Mouse (Mus musculus) stomach, embryonic 15.5 days (tissue): ENCODE data around the gene Carmil3. TPM values are rescaled to one million over a fixed set of nuclear protein-coding genes. Genes with fewer than 3 reads are reported as not detected.

Experiments used
- ATAC-seq: fragments of 200-750 bp; cut with Nextera tagmentation; 2 replicates; pipeline ENCODE4 v1.8.0; 2017; ENCODE audit warnings: low read depth, moderate number of reproducible peaks, moderate TSS enrichment; ENCODE audit not compliant: insufficient read depth, low FRiP score
- H3K27ac ChIP-seq: fragments of 300-500 bp; sonication (generic); 2 replicates; pipeline ENCODE4 v1.5.1; 2015; ENCODE audit warnings: mild to moderate bottlenecking, inconsistent platforms
- H3K27me3 ChIP-seq: fragments of 300-500 bp; sonication (generic); replicated peaks from 2 replicates; pipeline ENCODE4 v1.6.1; 2015; ENCODE audit warnings: inconsistent platforms
- H3K36me3 ChIP-seq: fragments of 300-500 bp; sonication (generic); 2 replicates; pipeline ENCODE4 v1.6.1; 2015; ENCODE audit warnings: inconsistent platforms
- H3K4me1 ChIP-seq: fragments of 300-500 bp; sonication (generic); 2 replicates; pipeline ENCODE4 v1.6.1; 2015; ENCODE audit warnings: inconsistent platforms
- H3K4me2 ChIP-seq: fragments of 300-500 bp; sonication (generic); 2 replicates; pipeline ENCODE4 v1.6.1; 2015; ENCODE audit warnings: mild to moderate bottlenecking, inconsistent platforms
- H3K4me3 ChIP-seq: fragments of 300-500 bp; sonication (generic); replicated peaks from 2 replicates; pipeline ENCODE4 v1.5.1; 2015; ENCODE audit warnings: inconsistent platforms
- H3K9ac ChIP-seq: fragments of 300-500 bp; sonication (generic); 2 replicates; pipeline ENCODE4 v1.6.1; 2015; ENCODE audit warnings: inconsistent platforms
- H3K9me3 ChIP-seq: fragments of 300-500 bp; sonication (generic); 2 replicates; pipeline ENCODE4 v1.6.1; 2016; ENCODE audit warnings: inconsistent platforms
- WGBS: fragments of 180-500 bp; shearing (Covaris S2); methylation state at CpG from one replicate; pipeline ENCODE4 v1.1.7; 2015; 5-methylcytosine and 5-hydroxymethylcytosine counted together
- polyA plus RNA-seq: library from polyadenylated mRNA; unstranded; fragments of >200 nt; fragmentation: Nextera tagmentation; extraction: Ambion mirVana; gene quantifications from 2 replicates; pipeline ENCODE4 v1.2.1, GENCODE M21; 2015

The Carmil3 gene
- 2.1 and 2.2 TPM in 2 replicates for polyA plus RNA-seq

- ATAC-seq: peak; percentile 76
- Histone ChIP-seq H3K27me3 (no peaks in the 10 kb centered on the region), H3K4me2 (peak within 1 kb of the TSS; percentile 98), H3K9me3 (no peaks in the 10 kb centered on the region), H3K4me3 (peak within 1 kb of the TSS; percentile 71), H3K36me3 (0 out of 2 replicates have a peak, but pooled peaks cover 7% of the 10 kb centered on the region), H3K4me1 (peaks cover 7% of the 10 kb centered on the region), H3K27ac (peak within 1 kb of the TSS; percentile 69), H3K9ac (peak within 1 kb of the TSS; percentile 47)
- WGBS: 1% methylated on average over 65 of the region's 68 CpGs
These were observed at the start of gene Carmil3 for GRCm38 (mm10) chr14:55490361-55491201. TSS of gene Carmil3 (plus strand) at chr14:55490651.

GRCm38 (mm10) chr14:55457693-55458092, 32.8 kb upstream of the Carmil3 start:
- ATAC-seq: no peak
- Histone ChIP-seq H3K36me3 (no peaks in the 10 kb centered on the region), H3K9ac (no peak overlapping the region), H3K27ac (no peak overlapping the region), H3K9me3 (no peaks in the 10 kb centered on the region), H3K4me2 (no peak overlapping the region), H3K27me3 (no peaks in the 10 kb centered on the region), H3K4me1 (no peaks in the 10 kb centered on the region), H3K4me3 (no peak overlapping the region)
- 39% methylated on average over 2 of the region's 2 CpGs for WGBS

- 25% methylated on average over 10 of the region's 10 CpGs for WGBS
- Histone ChIP-seq H3K9me3 (no peaks in the 10 kb centered on the region), H3K27me3 (no peaks in the 10 kb centered on the region), H3K4me3 (no peak overlapping the region), H3K27ac (no peak overlapping the region), H3K36me3 (no peaks in the 10 kb centered on the region), H3K9ac (no peak overlapping the region), H3K4me2 (no peak overlapping the region), H3K4me1 (no peaks in the 10 kb centered on the region)
- ATAC-seq: no peak
These were observed 32.2 kb upstream of the Carmil3 start for GRCm38 (mm10) chr14:55458273-55458672.

GRCm38 (mm10) chr14:55458761-55459160, 31.7 kb upstream of the Carmil3 start:
- H3K4me2 ChIP-seq: no peak overlapping the region
- no peak for ATAC-seq
- H3K4me1 ChIP-seq: no peaks in the 10 kb centered on the region
- H3K9ac ChIP-seq: no peak overlapping the region
- no peak overlapping the region for H3K4me3 ChIP-seq
- no peaks in the 10 kb centered on the region for H3K9me3 ChIP-seq
- H3K27me3 ChIP-seq: no peaks in the 10 kb centered on the region
- no peak overlapping the region for H3K27ac ChIP-seq
- WGBS: 71% methylated on average over 3 of the region's 3 CpGs
- no peaks in the 10 kb centered on the region for H3K36me3 ChIP-seq

GRCm38 (mm10) chr14:55459796-55460195, 30.7 kb upstream of the Carmil3 start:
- Histone ChIP-seq H3K4me1 (no peaks in the 10 kb centered on the region), H3K27ac (no peak overlapping the region), H3K4me2 (no peak overlapping the region), H3K9me3 (no peaks in the 10 kb centered on the region), H3K4me3 (no peak overlapping the region), H3K27me3 (no peaks in the 10 kb centered on the region), H3K36me3 (no peaks in the 10 kb centered on the region), H3K9ac (no peak overlapping the region)
- 55% methylated on average over 4 of the region's 4 CpGs for WGBS
- ATAC-seq: peak; percentile 47; the same call in 1 of the 2 replicates

- Histone ChIP-seq H3K4me1 (no peaks in the 10 kb centered on the region), H3K9ac (no peak overlapping the region), H3K27ac (no peak overlapping the region), H3K4me3 (no peak overlapping the region), H3K4me2 (no peak overlapping the region), H3K9me3 (no peaks in the 10 kb centered on the region), H3K27me3 (no peaks in the 10 kb centered on the region), H3K36me3 (no peaks in the 10 kb centered on the region)
- 64% methylated on average over 10 of the region's 10 CpGs for WGBS
- peak; percentile 56; the same call in 1 of the 2 replicates for ATAC-seq
These were observed 30.2 kb upstream of the Carmil3 start for GRCm38 (mm10) chr14:55460297-55460696.

GRCm38 (mm10) chr14:55461757-55462156, 28.7 kb upstream of the Carmil3 start:
- H3K9me3 ChIP-seq: no peaks in the 10 kb centered on the region
- H3K27me3 ChIP-seq: no peaks in the 10 kb centered on the region
- no peak overlapping the region for H3K4me3 ChIP-seq
- no peak overlapping the region for H3K9ac ChIP-seq
- no peak for ATAC-seq
- 0 out of 2 replicates have a peak overlapping the region, but pooled peaks have one; percentile 16 for H3K27ac ChIP-seq
- 26% methylated on average over 4 of the region's 4 CpGs for WGBS
- no peaks in the 10 kb centered on the region for H3K36me3 ChIP-seq
- H3K4me2 ChIP-seq: no peak overlapping the region
- no peaks in the 10 kb centered on the region for H3K4me1 ChIP-seq

GRCm38 (mm10) chr14:55466481-55466880, 24.0 kb upstream of the Carmil3 start:
- Histone ChIP-seq H3K4me2 (no peak overlapping the region), H3K9me3 (no peaks in the 10 kb centered on the region), H3K27ac (no peak overlapping the region), H3K4me3 (no peak overlapping the region), H3K9ac (no peak overlapping the region), H3K27me3 (no peaks in the 10 kb centered on the region), H3K4me1 (peaks cover 7% of the 10 kb centered on the region; the same call in 1 of the 2 replicates), H3K36me3 (no peaks in the 10 kb centered on the region)
- ATAC-seq: no peak
- WGBS: 67% methylated on average over 4 of the region's 4 CpGs

GRCm38 (mm10) chr14:55467108-55467507, 23.3 kb upstream of the Carmil3 start:
- Histone ChIP-seq H3K4me2 (no peak overlapping the region), H3K4me1 (peaks cover 7% of the 10 kb centered on the region; the same call in 1 of the 2 replicates), H3K27ac (no peak overlapping the region), H3K9ac (no peak overlapping the region), H3K36me3 (no peaks in the 10 kb centered on the region), H3K9me3 (no peaks in the 10 kb centered on the region), H3K27me3 (no peaks in the 10 kb centered on the region), H3K4me3 (no peak overlapping the region)
- no peak for ATAC-seq
- 72% methylated on average over 7 of the region's 7 CpGs for WGBS

GRCm38 (mm10) chr14:55468301-55468741, 22.1 kb upstream of the Carmil3 start:
- H3K9me3 ChIP-seq: no peaks in the 10 kb centered on the region
- H3K27me3 ChIP-seq: no peaks in the 10 kb centered on the region
- H3K4me2 ChIP-seq: no peak overlapping the region
- peaks cover 7% of the 10 kb centered on the region; the same call in 1 of the 2 replicates for H3K4me1 ChIP-seq
- no peak overlapping the region for H3K27ac ChIP-seq
- ATAC-seq: no peak
- H3K9ac ChIP-seq: no peak overlapping the region
- 73% methylated on average over 2 of the region's 2 CpGs for WGBS
- no peak overlapping the region for H3K4me3 ChIP-seq
- no peaks in the 10 kb centered on the region for H3K36me3 ChIP-seq

- Histone ChIP-seq H3K27ac (no peak overlapping the region), H3K36me3 (no peaks in the 10 kb centered on the region), H3K4me3 (no peak overlapping the region), H3K9me3 (no peaks in the 10 kb centered on the region), H3K4me1 (peaks cover 7% of the 10 kb centered on the region; the same call in 1 of the 2 replicates), H3K9ac (no peak overlapping the region), H3K27me3 (no peaks in the 10 kb centered on the region), H3K4me2 (no peak overlapping the region)
- ATAC-seq: peak; percentile 56; the same call in 1 of the 2 replicates
- WGBS: 72% methylated on average over 2 of the region's 2 CpGs
These were observed 21.4 kb upstream of the Carmil3 start for GRCm38 (mm10) chr14:55469041-55469440.

GRCm38 (mm10) chr14:55469821-55470220, 20.6 kb upstream of the Carmil3 start:
- no peaks in the 10 kb centered on the region for H3K9me3 ChIP-seq
- no peaks in the 10 kb centered on the region for H3K36me3 ChIP-seq
- no peaks in the 10 kb centered on the region for H3K27me3 ChIP-seq
- H3K4me3 ChIP-seq: no peak overlapping the region
- no peak overlapping the region for H3K4me2 ChIP-seq
- ATAC-seq: no peak
- no peak overlapping the region for H3K27ac ChIP-seq
- peaks cover 7% of the 10 kb centered on the region; the same call in 1 of the 2 replicates for H3K4me1 ChIP-seq
- WGBS: 60% methylated on average over 6 of the region's 6 CpGs
- H3K9ac ChIP-seq: no peak overlapping the region
